Mouse (Mus musculus): ENCODE measurements around the gene Idh2.
"Not testable (repeated sequence)": the region's sequence is repeated elsewhere in the genome, so short reads cannot be mapped to it uniquely, and the experiment has no call there.

Idh2 gene

DNA sequence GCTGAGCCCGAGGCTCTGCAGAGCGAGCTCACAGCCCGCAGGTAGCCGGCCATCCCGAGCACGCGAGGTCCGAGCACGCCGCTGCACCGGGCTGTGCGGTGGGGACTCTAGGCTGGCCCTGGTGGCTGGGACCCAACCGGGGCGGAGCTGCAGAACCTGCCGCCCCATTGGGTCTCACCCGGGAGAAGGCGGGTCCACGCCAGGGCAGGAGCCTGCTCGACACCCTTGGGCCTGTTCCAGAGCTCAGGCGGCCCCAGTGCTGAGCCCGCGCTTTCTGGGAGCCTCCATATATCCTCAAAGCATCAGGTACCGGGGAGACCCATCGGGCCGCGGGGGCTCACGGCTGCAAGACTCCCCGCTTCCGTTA lies at the start of gene Idh2:
TSS of gene Idh2 (minus strand) at position 169 of the 367 bp plus-strand sequence.
- peak; percentile 96 for DNase-seq

DNA sequence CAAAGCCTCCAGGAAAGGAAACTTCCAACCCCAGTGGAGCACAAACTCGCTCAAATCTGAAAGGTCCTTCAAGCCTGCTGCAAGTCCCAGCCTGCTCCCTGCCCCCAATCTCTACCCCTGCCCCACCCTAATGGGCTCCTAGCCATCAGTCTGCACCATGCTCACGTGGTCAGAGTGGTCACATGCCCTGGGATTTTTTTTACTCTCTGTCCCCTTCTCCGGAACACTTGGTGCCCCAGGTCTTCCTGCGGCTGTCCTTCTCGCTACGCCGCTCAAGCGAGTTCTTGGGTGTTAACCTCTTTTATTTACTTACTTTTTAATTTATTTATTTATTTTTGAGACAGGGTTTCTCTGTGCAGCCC lies 45.7 kb upstream of the Idh2 start:
- DNase-seq: peak; percentile 89

GRCm38 (mm10) chr7:80160293-80160944 lies 45.2 kb upstream of the Idh2 start:
- DNase-seq: peak; percentile 44

GRCm38 (mm10) chr7:80158496-80159268 lies 43.5 kb upstream of the Idh2 start:
- DNase-seq: no peak

GRCm38 (mm10) chr7:80156711-80157227 lies 41.6 kb upstream of the Idh2 start:
- DNase-seq: peak; percentile 79

- no peak for DNase-seq
These were observed 39.5 kb upstream of the Idh2 start for GRCm38 (mm10) chr7:80154689-80155088.

DNA sequence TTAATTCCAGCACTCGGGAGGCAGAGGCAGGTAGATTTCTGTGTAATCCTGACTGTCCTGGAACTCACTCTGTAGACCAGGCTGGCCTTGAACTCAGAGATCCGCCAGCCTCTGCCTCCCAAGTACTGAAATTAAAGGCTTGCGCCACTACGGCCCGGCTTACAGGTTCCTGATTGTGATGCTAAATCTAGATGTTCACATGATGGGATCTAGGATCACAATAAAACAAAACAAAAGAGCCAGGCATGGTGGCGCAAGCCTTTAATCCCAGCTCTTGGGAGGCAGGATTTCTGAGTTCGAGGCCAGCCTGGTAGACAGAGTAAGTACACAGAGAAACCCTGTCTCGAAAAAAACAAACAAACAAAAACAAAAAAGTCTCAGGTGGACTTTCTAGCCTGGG lies 37.6 kb upstream of the Idh2 start:
- no peak for DNase-seq

- DNase-seq: no peak
These were observed 37.0 kb upstream of the Idh2 start for GRCm38 (mm10) chr7:80152152-80152551.

DNA sequence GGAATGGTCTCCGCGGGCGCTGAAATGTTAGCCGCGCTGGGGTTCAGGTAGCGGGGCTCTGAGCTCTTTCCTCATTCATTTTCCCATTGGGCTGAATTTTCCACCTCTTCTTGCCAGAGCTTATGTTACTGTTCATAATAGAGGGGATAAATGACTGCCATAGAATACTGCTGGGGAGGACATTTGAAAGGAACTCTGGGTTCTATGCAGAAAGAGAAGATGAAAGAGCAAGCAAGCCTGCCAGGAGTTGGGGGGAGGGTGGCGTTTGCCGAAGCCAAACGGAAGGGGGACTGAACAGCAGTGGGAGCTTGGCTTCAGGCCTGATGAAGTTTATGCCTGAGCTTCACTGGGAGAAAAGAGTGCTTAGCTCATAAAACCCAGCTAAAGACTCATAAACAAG lies 34.2 kb upstream of the Idh2 start:
- peak; percentile 82 for DNase-seq

DNA sequence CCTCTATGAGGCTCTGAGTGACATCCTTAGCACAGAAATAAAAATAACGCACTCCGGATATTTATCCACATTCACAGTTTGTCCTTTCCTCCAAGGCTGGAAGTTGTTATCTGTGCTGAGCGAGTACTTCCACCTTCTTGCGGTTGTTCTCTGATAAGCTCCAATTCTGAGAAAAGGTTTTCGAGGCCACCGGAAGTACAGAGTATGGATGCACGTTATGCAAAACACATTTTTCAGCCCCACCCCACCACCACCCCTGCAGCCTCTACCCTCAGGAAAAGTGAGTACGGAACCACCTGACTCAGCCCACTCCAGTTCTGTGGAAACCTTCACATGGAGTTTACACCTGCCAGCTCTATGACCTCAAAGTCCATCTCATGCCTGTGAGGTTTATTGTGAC lies 30.9 kb upstream of the Idh2 start:
- DNase-seq: no peak

GRCm38 (mm10) chr7:80144695-80145094 lies 29.5 kb upstream of the Idh2 start:
- DNase-seq: no peak

GRCm38 (mm10) chr7:80143331-80144273 lies 28.4 kb upstream of the Idh2 start:
- DNase-seq: peak; percentile 43

GRCm38 (mm10) chr7:80140815-80141214 lies 25.6 kb upstream of the Idh2 start:
- peak; percentile 88 for DNase-seq

DNA sequence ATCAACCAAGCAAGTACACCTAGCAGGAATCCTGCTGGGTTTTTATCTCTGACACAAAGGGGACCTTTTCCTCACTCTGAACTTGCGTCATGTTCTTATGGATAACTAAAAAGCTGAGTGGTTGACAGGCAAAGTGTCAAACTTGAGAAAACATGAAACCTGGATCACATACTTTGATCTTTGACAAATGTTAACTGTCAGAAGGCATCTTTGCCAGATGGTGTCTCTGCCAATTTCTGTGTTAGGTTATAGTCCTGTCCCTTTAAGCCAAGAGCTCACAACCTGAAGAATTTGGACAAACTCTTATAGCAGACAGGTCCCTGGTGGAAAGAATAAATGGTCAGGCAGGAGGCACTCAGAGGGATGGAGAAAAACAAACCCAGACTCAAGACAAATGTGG lies 23.2 kb upstream of the Idh2 start:
- no peak for DNase-seq

DNA sequence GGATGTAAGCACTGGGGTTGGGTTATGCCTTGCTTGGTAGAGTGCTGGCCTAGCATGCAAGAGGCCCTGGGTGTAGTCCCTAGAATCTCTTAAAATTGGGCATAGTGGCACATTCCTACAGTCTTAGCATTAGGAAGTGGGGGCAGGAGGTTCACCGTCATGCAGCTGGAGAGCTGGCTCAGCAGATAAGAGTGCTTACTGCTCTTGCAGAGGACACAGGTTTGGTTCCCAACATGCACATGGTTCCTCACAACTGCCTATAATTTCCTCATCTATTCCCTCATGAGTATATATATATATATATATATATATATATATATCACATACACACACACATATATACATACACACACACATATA lies 20.0 kb upstream of the Idh2 start:
- DNase-seq: no peak

DNA sequence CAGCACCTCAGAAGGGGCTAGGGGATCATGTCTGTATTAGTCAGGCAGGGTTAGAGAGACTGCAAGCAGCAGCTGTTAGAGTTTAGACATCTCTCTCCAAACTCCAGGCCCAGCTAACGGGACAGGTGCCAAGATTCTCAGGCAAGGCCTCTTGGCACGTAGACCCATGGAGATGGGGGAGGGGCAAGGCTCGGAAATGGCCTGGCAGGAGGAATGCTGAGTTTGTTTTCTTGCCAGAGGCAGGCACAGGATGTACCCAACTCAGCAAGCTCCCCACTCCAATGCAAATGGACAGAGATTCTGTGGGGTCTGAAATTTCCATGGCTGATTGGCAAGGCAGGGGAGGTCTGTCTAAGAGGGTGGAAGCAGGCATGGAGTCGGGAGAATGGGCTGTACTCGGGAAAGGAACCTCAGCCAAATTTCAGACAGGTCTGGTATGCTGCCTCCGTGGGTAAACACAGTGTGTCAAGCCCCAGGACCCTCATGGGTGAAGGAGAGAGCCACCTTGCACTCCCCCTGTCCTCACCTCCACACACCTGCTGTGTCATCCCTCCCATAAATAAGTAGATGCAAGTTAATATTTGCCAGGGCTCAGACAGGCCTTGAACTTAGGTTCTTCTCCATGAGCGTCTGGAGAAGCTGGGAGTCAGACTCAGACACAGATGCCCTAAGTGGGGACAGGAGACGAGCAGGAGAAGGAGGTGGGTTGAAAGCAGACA lies 19.4 kb upstream of the Idh2 start:
- peak; percentile 95 for DNase-seq

- peak; percentile 68 for DNase-seq
These were observed 17.3 kb upstream of the Idh2 start for GRCm38 (mm10) chr7:80132541-80132940.

DNA sequence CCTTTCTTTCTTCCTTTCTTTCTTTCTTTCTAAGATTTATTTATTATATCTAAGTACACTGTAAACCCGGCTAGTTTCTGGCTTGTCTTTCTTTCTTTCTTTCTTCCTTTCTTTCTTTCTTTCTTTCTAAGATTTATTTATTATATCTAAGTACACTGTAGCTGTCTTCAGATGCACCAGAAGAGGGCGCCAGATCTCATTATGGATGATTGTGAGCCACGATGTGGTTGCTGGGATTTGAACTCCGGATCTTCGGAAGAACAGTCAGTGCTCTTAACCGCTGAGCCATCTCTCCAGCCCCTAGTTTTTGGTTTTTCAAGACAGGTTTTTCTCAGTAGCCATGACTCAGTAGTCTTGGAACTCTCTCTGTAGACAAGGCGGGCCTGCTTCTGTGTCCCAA lies 16.1 kb upstream of the Idh2 start:
- DNase-seq: not testable (repeated sequence)

GRCm38 (mm10) chr7:80130344-80131055 lies 15.3 kb upstream of the Idh2 start:
- DNase-seq: no peak

DNA sequence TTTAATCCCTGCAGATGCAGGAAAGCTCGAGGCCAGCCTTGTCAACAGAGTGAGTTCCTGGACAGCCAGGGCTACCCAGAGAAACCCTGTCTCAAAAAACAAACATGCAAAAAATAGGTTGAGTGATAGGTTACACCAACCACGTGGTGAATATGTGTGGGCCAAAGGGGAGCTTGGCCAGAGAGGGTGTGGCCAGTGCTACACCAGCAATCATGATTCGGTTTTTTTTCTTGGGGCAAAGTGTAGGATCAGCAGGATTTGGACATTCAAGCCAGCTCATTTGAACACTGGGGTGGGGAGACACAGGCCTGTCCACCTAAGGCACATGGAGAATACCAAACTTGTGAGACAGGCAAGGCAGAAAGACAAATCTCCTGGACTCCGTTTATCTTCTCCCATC lies 14.1 kb upstream of the Idh2 start:
- no peak for DNase-seq

DNA sequence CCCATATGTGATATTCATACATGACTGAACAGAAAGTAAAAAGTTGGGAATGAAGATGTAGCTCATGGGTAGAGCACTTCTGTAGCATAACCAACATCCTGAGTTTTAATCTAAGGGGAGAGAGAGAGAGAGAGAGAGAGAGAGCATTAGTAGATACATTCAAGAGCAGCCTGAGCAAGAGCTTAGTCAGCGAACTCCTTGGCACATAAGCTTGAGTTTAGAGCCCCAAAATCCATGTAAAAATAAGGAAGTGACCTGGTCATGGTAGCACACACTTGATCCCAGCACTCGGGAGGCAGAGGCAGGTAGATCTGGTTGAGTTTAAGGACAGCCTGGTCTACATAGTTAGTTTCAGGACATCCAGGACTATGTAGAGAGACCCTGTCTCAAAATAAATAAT lies 8.5 kb upstream of the Idh2 start:
- no peak for DNase-seq

DNA sequence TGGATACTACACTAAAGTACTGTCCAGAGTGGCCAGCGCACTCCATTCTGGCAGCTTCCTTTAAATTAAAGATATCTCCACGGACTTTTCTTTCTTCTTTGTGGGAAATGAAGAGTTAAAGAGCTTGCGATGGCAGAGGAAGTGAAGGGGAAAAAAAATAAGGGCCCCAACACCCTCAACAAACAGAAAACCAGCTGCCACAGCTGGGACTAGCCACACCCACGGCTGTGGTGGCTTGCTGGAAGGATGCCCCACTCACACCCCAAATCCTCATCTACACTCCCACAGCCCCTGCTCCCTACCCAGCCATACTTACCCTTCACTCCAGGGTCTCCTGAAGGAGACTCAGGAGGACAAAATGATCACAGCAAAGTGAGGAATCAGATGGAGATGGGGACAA lies 7.9 kb upstream of the Idh2 start:
- peak; percentile 64 for DNase-seq
